Mouse (Mus musculus): ENCODE data around the gene Lemd1.

DNA sequence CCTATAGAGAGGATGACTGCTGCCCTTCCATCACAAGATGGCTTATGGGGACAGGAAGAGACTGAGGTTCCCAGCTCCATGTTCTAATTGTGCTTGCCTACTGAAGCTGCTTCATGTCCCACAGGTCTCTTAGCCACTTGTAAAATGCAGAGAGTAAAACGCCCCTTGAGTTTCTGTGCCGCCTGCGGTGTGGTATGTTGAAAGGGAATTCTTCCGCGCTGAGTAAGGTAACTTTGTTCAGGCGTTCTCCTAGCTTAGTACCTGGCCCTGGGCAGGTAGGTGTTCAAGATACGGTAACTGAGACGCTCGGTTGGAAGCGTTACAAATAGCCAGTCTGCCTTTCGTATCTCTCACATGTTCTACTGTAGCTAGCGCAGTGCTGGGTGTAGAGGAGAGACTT, 20.4 kb downstream of the Lemd1 start:
- TF ChIP-seq CTCF (IDR thresholded peaks at IDR 0.05; ENCODE audit: borderline replicate concordance, control insufficient read depth, extremely low read depth, insufficient read depth, low read length, poor library complexity): no peak
- TF ChIP-seq POLR2A (IDR thresholded peaks at IDR 0.05; ENCODE audit: control insufficient read depth, extremely low read depth, insufficient read depth, low read length, poor library complexity): no peak
